Comparison of ENCODE assay signal across 13 mouse cellular contexts in genomic region chr13:71960277-71960672, GRCm38 (mm10). TPM values are rescaled to one million over a fixed set of nuclear protein-coding genes. Genes with fewer than 3 reads are reported as not detected.
DNase-seq lines count a peak whose midpoint lies in the region; ATAC-seq and TF ChIP-seq lines count a peak whose summit lies in the region.
"Had no signal": no experiment of that assay in that cellular context is flagged by ENCODE, and none has a peak within 500 bp of the region (broad histone marks: within the 10 kb centered on the region; RNA-seq: fewer than 3 reads in every experiment).

No protein-coding gene starts in this region.

- no peaks in the 10 kb centered on the region for H3K9me3 ChIP-seq in heart, postnatal 0 days (replicated peaks; ENCODE audit: control insufficient read depth, low read length)
- no peaks in the 10 kb centered on the region for H3K9me3 ChIP-seq in embryonic facial prominence, embryonic 10.5 days
- H3K9me3 ChIP-seq in hindbrain, embryonic 16.5 days (ENCODE audit: control insufficient read depth, low read length): no peaks in the 10 kb centered on the region
- no peaks in the 10 kb centered on the region for H3K9me3 ChIP-seq in midbrain, embryonic 16.5 days (replicated peaks; ENCODE audit: control insufficient read depth, low read length, poor library complexity, severe bottlenecking)

- no peak for DNase-seq in heart, postnatal 0 days (ENCODE audit: low spot score)
- no peak for DNase-seq in heart, adult 18-20 months
- DNase-seq in embryonic facial prominence, embryonic 10.5 days (ENCODE audit: low spot score): peak; percentile 37
- no peak for DNase-seq in urinary bladder, adult 18-20 months (ENCODE audit: low spot score in 2 of 2)
- DNase-seq in ovary, postnatal 36 days (ENCODE audit: low spot score): no peak
- DNase-seq: adrenal gland, adult 2 months; cerebellum, adult 9-11 months; gastrocnemius, postnatal 14 days; spleen, adult 18-20 months had no signal

- no peak for ATAC-seq in heart, postnatal 0 days (ENCODE audit: insufficient read depth, low read depth)
- ATAC-seq in hindbrain, embryonic 16.5 days: no peak
- no peak for ATAC-seq in midbrain, embryonic 16.5 days
- no peak for ATAC-seq in CD4-positive, CD25-positive, alpha-beta regulatory T cell, adult 4 months

- peaks cover 97% of the 10 kb centered on the region for H3K27me3 ChIP-seq in heart, postnatal 0 days (ENCODE audit: control insufficient read depth, insufficient read depth, low read length)
- peaks cover 97% of the 10 kb centered on the region for H3K27me3 ChIP-seq in embryonic facial prominence, embryonic 10.5 days (replicated peaks; ENCODE audit: low read depth, poor library complexity, severe bottlenecking)
- H3K27me3 ChIP-seq in hindbrain, embryonic 16.5 days (replicated peaks; ENCODE audit: control insufficient read depth, insufficient read depth, low read length): peaks cover 8% of the 10 kb centered on the region
- H3K27me3 ChIP-seq in midbrain, embryonic 16.5 days (ENCODE audit: control insufficient read depth, insufficient read depth, low read depth, low read length): peaks cover 18% of the 10 kb centered on the region

- peak overlapping the region; percentile 68 for H3K4me3 ChIP-seq in heart, postnatal 0 days (ENCODE audit: low read depth, low read length)
- H3K4me3 ChIP-seq in embryonic facial prominence, embryonic 10.5 days: peak overlapping the region; percentile 67
- peak overlapping the region; percentile 56 for H3K4me3 ChIP-seq in hindbrain, embryonic 16.5 days (ENCODE audit: low read length)
- H3K4me3 ChIP-seq in midbrain, embryonic 16.5 days (ENCODE audit: low read depth, low read length): peak overlapping the region; percentile 53

- 0 out of 2 replicates have a peak, but pooled peaks cover 2% of the 10 kb centered on the region for H3K4me1 ChIP-seq in heart, postnatal 0 days (ENCODE audit: control insufficient read depth, insufficient read depth)
- peaks cover 56% of the 10 kb centered on the region for H3K4me1 ChIP-seq in embryonic facial prominence, embryonic 10.5 days
- peaks cover 12% of the 10 kb centered on the region for H3K4me1 ChIP-seq in hindbrain, embryonic 16.5 days (ENCODE audit: control insufficient read depth, insufficient read depth, low read depth, low read length)
- peaks cover 15% of the 10 kb centered on the region for H3K4me1 ChIP-seq in midbrain, embryonic 16.5 days (ENCODE audit: control insufficient read depth, insufficient read depth, low read length)

- H3K27ac ChIP-seq in heart, postnatal 0 days (ENCODE audit: low read depth): no peak overlapping the region
- H3K27ac ChIP-seq in embryonic facial prominence, embryonic 10.5 days (replicated peaks): peak overlapping the region; percentile 30; the same call in 1 of the 2 replicates
- H3K27ac ChIP-seq in hindbrain, embryonic 16.5 days (ENCODE audit: low read depth, low read length): peak overlapping the region; percentile 69; the same call in 1 of the 2 replicates
- H3K27ac ChIP-seq in midbrain, embryonic 16.5 days (ENCODE audit: low read length): peak overlapping the region; percentile 79

- TF ChIP-seq EP300 in heart, postnatal 0 days (IDR thresholded peaks at IDR 0.05; ENCODE audit: low read depth): no peak

- TF ChIP-seq CTCF in heart, postnatal 0 days (IDR thresholded peaks at IDR 0.05; ENCODE audit: low read depth): no peak

- H3K9ac ChIP-seq in heart, postnatal 0 days (replicated peaks; ENCODE audit: low read depth, low read length): no peak overlapping the region; the same call in 1 of the 2 replicates
- peak overlapping the region; percentile 59 for H3K9ac ChIP-seq in hindbrain, embryonic 16.5 days (ENCODE audit: low read depth, low read length)
- H3K9ac ChIP-seq in midbrain, embryonic 16.5 days (ENCODE audit: low read depth, low read length): peak overlapping the region; percentile 69

- 17% methylated on average over 9 of the region's 9 CpGs for WGBS in heart, postnatal 0 days
- WGBS in embryonic facial prominence, embryonic 10.5 days: under 1% methylated on average over 9 of the region's 9 CpGs
- WGBS in hindbrain, embryonic 16.5 days: 5% methylated on average over 9 of the region's 9 CpGs
- 8% methylated on average over 9 of the region's 9 CpGs for WGBS in midbrain, embryonic 16.5 days

- peak overlapping the region; percentile 69 for H3K4me2 ChIP-seq in heart, postnatal 0 days (ENCODE audit: low read depth, low read length)
- peak overlapping the region; percentile 59 for H3K4me2 ChIP-seq in hindbrain, embryonic 16.5 days (ENCODE audit: low read length)
- peak overlapping the region; percentile 60 for H3K4me2 ChIP-seq in midbrain, embryonic 16.5 days (ENCODE audit: low read length)

- H3K36me3 ChIP-seq in heart, postnatal 0 days (replicated peaks; ENCODE audit: control insufficient read depth, insufficient read depth, low read length): no peaks in the 10 kb centered on the region
- no peaks in the 10 kb centered on the region for H3K36me3 ChIP-seq in embryonic facial prominence, embryonic 10.5 days (replicated peaks)
- H3K36me3 ChIP-seq in hindbrain, embryonic 16.5 days (ENCODE audit: control insufficient read depth, insufficient read depth, low read length): no peaks in the 10 kb centered on the region
- H3K36me3 ChIP-seq in midbrain, embryonic 16.5 days (ENCODE audit: control insufficient read depth, insufficient read depth, low read length): no peaks in the 10 kb centered on the region; the same call in 1 of the 2 replicates

RNA-seq across cellular contexts. Expression of gene Irx1, which starts 3.2 kb away (rescaled TPM):
- 21.4 and 26.1 TPM in 2 replicates for total RNA-seq in heart, postnatal 0 days (2014; rRNA removed; ENCODE audit: low replicate concordance)
- polyA plus RNA-seq in heart, postnatal 0 days (2015; fragmentation: Nextera tagmentation; extraction: Ambion mirVana): 1.4 and 1.5 TPM in 2 replicates
- total RNA-seq in heart, adult 18-20 months (2021): 1 to 10 TPM; 5.1 to 5.6 TPM
- polyA plus RNA-seq in embryonic facial prominence, embryonic 10.5 days (2016; fragmentation: Nextera tagmentation; extraction: Ambion mirVana): 0.72 and 1.2 TPM in 2 replicates
- 4.1 and 5.7 TPM in 2 replicates for polyA plus RNA-seq in hindbrain, embryonic 16.5 days (2015; fragmentation: Nextera tagmentation; extraction: Ambion mirVana)
- polyA plus RNA-seq in midbrain, embryonic 16.5 days (2015; fragmentation: Nextera tagmentation; extraction: Ambion mirVana): 9.6 and 10.3 TPM in 2 replicates
- not detected for polyA plus RNA-seq in CD4-positive, CD25-positive, alpha-beta regulatory T cell, adult 4 months (2017; shearing (Covaris generic))
- total RNA-seq: adrenal gland, adult 2 months; monocyte, adult 5-6 weeks had no signal
